Mouse (Mus musculus) liver, adult 2 months (tissue): ENCODE measurements around the gene Slc23a2. TPM values are rescaled to one million over a fixed set of nuclear protein-coding genes. Genes with fewer than 3 reads are reported as not detected.

Experiments used
- DNase-seq: peaks from one replicate; pipeline ENCODE4 v3.0.0-alpha.2; 2011; ENCODE audit warnings: low read depth, low spot score; ENCODE audit errors: extremely low read depth
- H3K27ac ChIP-seq: fragments of 200-500 bp; replicated peaks from 2 replicates; pipeline ENCODE4 v1.5.1; 2012; ENCODE audit warnings: low read depth, mild to moderate bottlenecking, control low read depth, inconsistent platforms, low read length; ENCODE audit not compliant: insufficient read depth
- H3K27me3 ChIP-seq: fragments of 200-500 bp; 2 replicates; pipeline ENCODE4 v1.6.1; 2012; ENCODE audit warnings: mild to moderate bottlenecking, moderate library complexity, low read length, inconsistent platforms; ENCODE audit not compliant: control insufficient read depth, insufficient read depth
- H3K36me3 ChIP-seq: fragments of 200-500 bp; 2 replicates; pipeline ENCODE4 v1.6.1; 2012; ENCODE audit warnings: low read length, inconsistent platforms; ENCODE audit not compliant: control insufficient read depth, insufficient read depth
- H3K4me1 ChIP-seq: fragments of 200-500 bp; 2 replicates; pipeline ENCODE4 v1.6.1; 2011; ENCODE audit warnings: low read length; ENCODE audit not compliant: control insufficient read depth, insufficient read depth
- H3K4me3 ChIP-seq: fragments of 200-500 bp; 2 replicates; pipeline ENCODE4 v1.5.1; 2011; ENCODE audit warnings: low read depth, mild to moderate bottlenecking, control low read depth, low read length, moderate library complexity; ENCODE audit not compliant: insufficient read depth
- H3K79me2 ChIP-seq: fragments of 200-500 bp; 2 replicates; pipeline ENCODE4 v1.6.1; 2012; ENCODE audit warnings: inconsistent platforms, mild to moderate bottlenecking, low read length, moderate library complexity; ENCODE audit not compliant: control insufficient read depth, insufficient read depth
- H3K9ac ChIP-seq: fragments of 200-500 bp; 2 replicates; pipeline ENCODE4 v1.6.1; 2012; ENCODE audit warnings: low read depth, mild to moderate bottlenecking, control low read depth, inconsistent platforms, low read length
- CTCF ChIP-seq: fragments of 200-500 bp; IDR thresholded peaks from 2 replicates; pipeline ENCODE4 v1.5.1; 2011; ENCODE audit warnings: low read depth, low read length, control low read depth
- POLR2A ChIP-seq: fragments of 200-500 bp; IDR thresholded peaks from 2 replicates; pipeline ENCODE4 v1.6.1; 2011; ENCODE audit warnings: low read length, control low read depth; ENCODE audit not compliant: insufficient read depth; ENCODE audit errors: extremely low read depth
- WGBS: fragments of 180-500 bp; shearing (Covaris S2); methylation state at CpG from one replicate; pipeline ENCODE4 v1.1.7; 2018; 5-methylcytosine and 5-hydroxymethylcytosine counted together
- polyA plus RNA-seq: library from polyadenylated mRNA; depleted of rRNA; stranded (reverse); fragments of >200 nt; gene quantifications from 2 replicates; pipeline ENCODE4 v1.2.3, GENCODE M21; 2012
- total RNA-seq: library from RNA; depleted of rRNA; stranded (reverse); fragments of >200 nt; gene quantifications from 2 replicates; pipeline ENCODE4 v1.2.3, GENCODE M21; 2014

The Slc23a2 gene
- total and polyA plus RNA-seq, 2 experiments, result 12.7 to 14.8 TPM

GRCm38 (mm10) chr2:132118646-132119045 is 26.3 kb downstream of the Slc23a2 start:
- 23% methylated on average over 1 of the region's 1 CpGs for WGBS
- TF ChIP-seq CTCF, result no peak
- no peak for TF ChIP-seq POLR2A
- Histone ChIP-seq H3K79me2 (peaks cover 26% of the 10 kb centered on the region), H3K27me3 (no peaks in the 10 kb centered on the region), H3K36me3 (no peaks in the 10 kb centered on the region), H3K27ac (peak overlapping the region; percentile 44; the same call in 1 of the 2 replicates), H3K4me3 (no peak overlapping the region), H3K9ac (no peak overlapping the region), H3K4me1 (peaks cover 13% of the 10 kb centered on the region)
- DNase-seq, result peak; percentile 63

- TF ChIP-seq POLR2A, result no peak
- no peak for TF ChIP-seq CTCF
- H3K36me3 ChIP-seq, result no peaks in the 10 kb centered on the region
- peaks cover 10% of the 10 kb centered on the region for H3K4me1 ChIP-seq
- H3K27ac ChIP-seq, result no peak overlapping the region
- no peak overlapping the region for H3K4me3 ChIP-seq
- peaks cover 40% of the 10 kb centered on the region for H3K79me2 ChIP-seq
- no peak for DNase-seq
- no peaks in the 10 kb centered on the region for H3K27me3 ChIP-seq
- WGBS, result 87% methylated on average over 5 of the region's 5 CpGs
- H3K9ac ChIP-seq, result no peak overlapping the region
Measured at GRCm38 (mm10) chr2:132115936-132116335, 29.0 kb downstream of the Slc23a2 start.

GRCm38 (mm10) chr2:132115344-132115743 is 29.6 kb downstream of the Slc23a2 start:
- DNase-seq, result no peak
- Histone ChIP-seq H3K9ac (no peak overlapping the region), H3K4me3 (no peak overlapping the region), H3K36me3 (no peaks in the 10 kb centered on the region), H3K27me3 (no peaks in the 10 kb centered on the region), H3K79me2 (peaks cover 41% of the 10 kb centered on the region), H3K27ac (no peak overlapping the region), H3K4me1 (peaks cover 12% of the 10 kb centered on the region)
- TF ChIP-seq CTCF, result no peak
- no peak for TF ChIP-seq POLR2A
- 66% methylated on average over 6 of the region's 6 CpGs for WGBS

GRCm38 (mm10) chr2:132113962-132114759 is 30.7 kb downstream of the Slc23a2 start:
- Histone ChIP-seq H3K9ac (no peak overlapping the region), H3K27ac (peak overlapping the region; percentile 7; the same call in 1 of the 2 replicates), H3K4me1 (peaks cover 11% of the 10 kb centered on the region), H3K36me3 (no peaks in the 10 kb centered on the region), H3K79me2 (peaks cover 37% of the 10 kb centered on the region), H3K27me3 (no peaks in the 10 kb centered on the region), H3K4me3 (peak overlapping the region; percentile 20; the same call in 1 of the 2 replicates)
- no peak for DNase-seq
- TF ChIP-seq CTCF (peak; percentile 7; the same call in 1 of the 2 replicates), POLR2A (no peak)
- 57% methylated on average over 11 of the region's 11 CpGs for WGBS

- peaks cover 11% of the 10 kb centered on the region for H3K4me1 ChIP-seq
- 94% methylated on average over 4 of the region's 4 CpGs for WGBS
- peaks cover 33% of the 10 kb centered on the region; the same call in 1 of the 2 replicates for H3K79me2 ChIP-seq
- H3K4me3 ChIP-seq, result no peak overlapping the region
- DNase-seq, result no peak
- no peaks in the 10 kb centered on the region for H3K27me3 ChIP-seq
- H3K27ac ChIP-seq, result no peak overlapping the region
- TF ChIP-seq POLR2A (no peak), CTCF (no peak)
- H3K36me3 ChIP-seq, result no peaks in the 10 kb centered on the region
- no peak overlapping the region for H3K9ac ChIP-seq
Measured at GRCm38 (mm10) chr2:132112319-132112718, 32.6 kb downstream of the Slc23a2 start.

GRCm38 (mm10) chr2:132111905-132112304 is 33.0 kb downstream of the Slc23a2 start:
- Histone ChIP-seq H3K79me2 (peaks cover 33% of the 10 kb centered on the region; the same call in 1 of the 2 replicates), H3K4me1 (peaks cover 16% of the 10 kb centered on the region), H3K27me3 (no peaks in the 10 kb centered on the region), H3K27ac (no peak overlapping the region), H3K9ac (no peak overlapping the region), H3K36me3 (no peaks in the 10 kb centered on the region), H3K4me3 (no peak overlapping the region)
- TF ChIP-seq CTCF, result no peak
- TF ChIP-seq POLR2A, result no peak
- DNase-seq, result no peak
- 71% methylated on average over 2 of the region's 2 CpGs for WGBS
